Mouse (Mus musculus): ENCODE measurements around the gene Tex45. TPM values are rescaled to one million over a fixed set of nuclear protein-coding genes. Genes with fewer than 3 reads are reported as not detected.

Gene Tex45
- polyA plus RNA-seq, 1 experiment from 2014 or later = not detected

DNA sequence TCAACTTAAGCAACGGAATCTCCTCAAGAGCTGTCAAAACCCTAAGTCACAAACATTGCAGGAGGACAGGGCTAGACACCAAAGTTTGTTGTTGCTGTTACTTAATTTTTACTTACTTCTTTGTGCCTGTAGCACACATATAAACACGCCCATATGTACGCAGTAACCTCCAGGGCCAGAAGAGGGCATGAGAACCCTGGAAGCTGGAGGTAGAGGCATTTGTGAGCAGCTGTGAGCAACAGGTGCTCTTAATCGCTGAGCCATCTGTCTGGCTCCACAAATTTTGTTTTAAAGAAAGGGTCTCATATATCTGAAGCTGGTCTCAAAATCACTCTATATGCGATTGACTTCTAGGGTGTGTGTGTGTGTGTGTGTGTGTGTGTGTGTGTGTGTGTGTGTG, 6.4 kb upstream of the Tex45 start:
- Histone ChIP-seq H3K9me3 (replicated peaks) (no peaks in the 10 kb centered on the region), H3K9ac (no peak overlapping the region), H3K27me3 (replicated peaks) (no peaks in the 10 kb centered on the region), H3K4me2 (no peak overlapping the region), H3K36me3 (no peaks in the 10 kb centered on the region), H3K27ac (no peak overlapping the region), H3K4me3 (no peak overlapping the region), H3K4me1 (peaks cover 21% of the 10 kb centered on the region)
- WGBS (ENCODE audit: insufficient replicate concordance) = 56% methylated on average over 5 of the region's 5 CpGs
- no peak for ATAC-seq

- peak; percentile 89 for ATAC-seq
- no peaks in the 10 kb centered on the region for H3K27me3 ChIP-seq (replicated peaks)
- H3K4me3 ChIP-seq = peak within 1 kb of the TSS; percentile 64
- no peaks in the 10 kb centered on the region for H3K9me3 ChIP-seq (replicated peaks)
- peak within 1 kb of the TSS; percentile 58 for H3K27ac ChIP-seq
- H3K9ac ChIP-seq = peak within 1 kb of the TSS; percentile 70
- WGBS (ENCODE audit: insufficient replicate concordance) = 7% methylated on average over 32 of the region's 32 CpGs
- H3K4me1 ChIP-seq = peaks cover 16% of the 10 kb centered on the region
- H3K36me3 ChIP-seq = no peaks in the 10 kb centered on the region
- H3K4me2 ChIP-seq = peak within 1 kb of the TSS; percentile 81
Observed at GRCm38 (mm10) chr8:3467006-3467885, 3.4 kb upstream of the Tex45 start, which contains the start of gene Pex11g. Gene Pex11g (minus strand): TSS chr8:3467680.

GRCm38 (mm10) chr8:3467886-3468545, 2.6 kb upstream of the Tex45 start:
- H3K4me3 ChIP-seq = peak overlapping the region; percentile 64
- WGBS (ENCODE audit: insufficient replicate concordance) = 50% methylated on average over 9 of the region's 9 CpGs
- H3K27me3 ChIP-seq (replicated peaks) = no peaks in the 10 kb centered on the region
- H3K27ac ChIP-seq = peak overlapping the region; percentile 58
- peak overlapping the region; percentile 81 for H3K4me2 ChIP-seq
- H3K4me1 ChIP-seq = peaks cover 16% of the 10 kb centered on the region
- ATAC-seq = no peak; the same call in 1 of the 2 replicates
- H3K9me3 ChIP-seq (replicated peaks) = no peaks in the 10 kb centered on the region
- H3K9ac ChIP-seq = peak overlapping the region; percentile 70
- no peaks in the 10 kb centered on the region for H3K36me3 ChIP-seq

GRCm38 (mm10) chr8:3468838-3469237, 1.8 kb upstream of the Tex45 start:
- peaks cover 16% of the 10 kb centered on the region for H3K4me1 ChIP-seq
- H3K9ac ChIP-seq = no peak overlapping the region
- 69% methylated on average over 1 of the region's 1 CpGs for WGBS (ENCODE audit: insufficient replicate concordance)
- H3K4me3 ChIP-seq = no peak overlapping the region
- H3K27ac ChIP-seq = no peak overlapping the region
- no peak overlapping the region for H3K4me2 ChIP-seq
- H3K9me3 ChIP-seq (replicated peaks) = no peaks in the 10 kb centered on the region
- ATAC-seq = no peak
- no peaks in the 10 kb centered on the region; the same call in 1 of the 2 replicates for H3K27me3 ChIP-seq (replicated peaks)
- no peaks in the 10 kb centered on the region for H3K36me3 ChIP-seq

DNA sequence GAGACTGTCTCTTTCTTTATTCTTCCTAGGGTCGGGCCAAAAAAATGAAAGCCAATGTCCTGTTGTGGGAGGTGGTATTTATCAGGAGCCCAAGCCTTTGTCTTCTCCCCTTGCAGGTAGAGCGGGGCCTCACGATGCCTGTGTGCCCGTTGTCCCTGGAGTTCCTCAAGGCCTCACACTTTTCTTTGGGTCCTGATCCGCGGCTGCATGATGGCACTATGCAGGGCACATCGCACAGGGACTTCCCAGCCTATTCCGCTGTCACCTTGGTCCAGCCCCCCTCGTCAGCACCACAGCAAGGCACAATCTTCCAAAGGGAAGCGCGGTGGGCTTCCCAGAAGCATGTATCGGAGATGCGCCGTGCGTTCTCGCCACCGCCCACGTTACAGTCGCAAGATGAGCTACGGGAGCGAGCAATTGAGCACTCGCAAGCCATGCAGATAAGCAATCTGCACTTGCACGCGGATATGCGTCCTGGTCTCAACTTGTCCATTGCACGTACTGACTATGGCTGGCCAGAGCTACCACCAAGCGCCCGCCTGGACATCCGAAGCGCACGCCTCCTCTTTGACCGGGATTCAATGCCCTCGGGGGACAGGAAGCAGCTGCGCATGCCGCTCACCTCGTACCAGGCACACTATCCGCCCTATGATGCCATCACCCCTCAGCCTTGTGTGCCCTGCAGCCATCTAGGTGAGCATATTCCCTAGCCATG, 5.2 kb downstream of the Tex45 start:
- 20% methylated on average over 37 of the region's 37 CpGs for WGBS (ENCODE audit: insufficient replicate concordance)
- no peaks in the 10 kb centered on the region for H3K4me1 ChIP-seq
- peaks cover 31% of the 10 kb centered on the region for H3K27me3 ChIP-seq (replicated peaks)
- H3K9ac ChIP-seq = no peak overlapping the region
- peak overlapping the region; percentile 18; the same call in 1 of the 2 replicates for H3K4me3 ChIP-seq
- H3K9me3 ChIP-seq (replicated peaks) = no peaks in the 10 kb centered on the region
- ATAC-seq = no peak
- no peaks in the 10 kb centered on the region for H3K36me3 ChIP-seq
- H3K27ac ChIP-seq = no peak overlapping the region
- H3K4me2 ChIP-seq = peak overlapping the region; percentile 46

GRCm38 (mm10) chr8:3480221-3480785, 9.6 kb downstream of the Tex45 start:
- no peak overlapping the region for H3K4me2 ChIP-seq
- peaks cover 45% of the 10 kb centered on the region for H3K27me3 ChIP-seq (replicated peaks)
- 51% methylated on average over 4 of the region's 4 CpGs for WGBS (ENCODE audit: insufficient replicate concordance)
- H3K4me1 ChIP-seq = peaks cover 6% of the 10 kb centered on the region
- no peaks in the 10 kb centered on the region for H3K36me3 ChIP-seq
- H3K9ac ChIP-seq = no peak overlapping the region
- no peak overlapping the region for H3K27ac ChIP-seq
- H3K4me3 ChIP-seq = no peak overlapping the region
- H3K9me3 ChIP-seq (replicated peaks) = no peaks in the 10 kb centered on the region
- ATAC-seq = no peak

DNA sequence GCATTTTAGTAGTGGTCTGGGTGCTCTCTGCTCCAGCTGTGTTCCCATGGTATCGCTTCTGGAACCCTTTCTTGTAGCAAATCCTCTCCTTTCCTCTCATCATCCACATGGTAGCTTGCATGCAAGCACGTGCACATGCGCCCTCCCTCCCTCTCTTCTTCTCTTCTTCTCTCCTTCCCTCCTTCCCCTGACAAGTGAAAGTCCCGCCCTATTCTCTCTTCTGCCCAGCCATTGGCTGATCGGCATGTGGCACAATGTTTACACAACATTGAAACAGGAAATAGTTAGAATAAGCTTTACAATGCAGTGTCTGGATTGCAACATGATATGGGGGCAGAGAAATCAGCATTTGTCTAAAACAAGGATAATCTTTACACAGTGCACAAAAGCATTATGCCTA, 10.9 kb downstream of the Tex45 start:
- H3K27ac ChIP-seq = no peak overlapping the region
- peaks cover 32% of the 10 kb centered on the region for H3K27me3 ChIP-seq (replicated peaks)
- no peak for ATAC-seq
- no peak overlapping the region for H3K9ac ChIP-seq
- H3K36me3 ChIP-seq = no peaks in the 10 kb centered on the region
- H3K4me1 ChIP-seq = peaks cover 6% of the 10 kb centered on the region
- no peak overlapping the region for H3K4me2 ChIP-seq
- no peaks in the 10 kb centered on the region for H3K9me3 ChIP-seq (replicated peaks)
- H3K4me3 ChIP-seq = no peak overlapping the region
- WGBS (ENCODE audit: insufficient replicate concordance) = 32% methylated on average over 5 of the region's 5 CpGs

- Histone ChIP-seq H3K4me2 (no peak overlapping the region), H3K4me3 (no peak overlapping the region), H3K36me3 (no peaks in the 10 kb centered on the region), H3K4me1 (peaks cover 6% of the 10 kb centered on the region), H3K27ac (no peak overlapping the region), H3K27me3 (replicated peaks) (peaks cover 25% of the 10 kb centered on the region), H3K9ac (no peak overlapping the region), H3K9me3 (replicated peaks) (no peaks in the 10 kb centered on the region)
- WGBS (ENCODE audit: insufficient replicate concordance) = 70% methylated on average over 22 of the region's 22 CpGs
- no peak; the same call in 1 of the 2 replicates for ATAC-seq
Observed at GRCm38 (mm10) chr8:3482240-3482740, 11.6 kb downstream of the Tex45 start.

GRCm38 (mm10) chr8:3483546-3483945, 12.9 kb downstream of the Tex45 start:
- H3K27me3 ChIP-seq (replicated peaks) = peaks cover 15% of the 10 kb centered on the region; the same call in 1 of the 2 replicates
- no peaks in the 10 kb centered on the region for H3K9me3 ChIP-seq (replicated peaks)
- H3K9ac ChIP-seq = no peak overlapping the region
- 37% methylated on average over 7 of the region's 7 CpGs for WGBS (ENCODE audit: insufficient replicate concordance)
- ATAC-seq = no peak
- no peak overlapping the region for H3K4me3 ChIP-seq
- no peak overlapping the region for H3K4me2 ChIP-seq
- H3K4me1 ChIP-seq = peaks cover 6% of the 10 kb centered on the region
- H3K27ac ChIP-seq = no peak overlapping the region
- H3K36me3 ChIP-seq = no peaks in the 10 kb centered on the region

- Histone ChIP-seq H3K9me3 (replicated peaks) (no peaks in the 10 kb centered on the region), H3K9ac (no peak overlapping the region), H3K4me2 (no peak overlapping the region), H3K27me3 (replicated peaks) (peaks cover 15% of the 10 kb centered on the region; the same call in 1 of the 2 replicates), H3K4me1 (peaks cover 6% of the 10 kb centered on the region), H3K27ac (no peak overlapping the region), H3K36me3 (no peaks in the 10 kb centered on the region), H3K4me3 (no peak overlapping the region)
- ATAC-seq = peak; percentile 40; the same call in 1 of the 2 replicates
- 12% methylated on average over 5 of the region's 5 CpGs for WGBS (ENCODE audit: insufficient replicate concordance)
Observed at GRCm38 (mm10) chr8:3485192-3485591, 14.5 kb downstream of the Tex45 start.

Measured in liver, embryonic 12.5 days (tissue).